Mouse (Mus musculus) left cerebral cortex, postnatal 25 days (tissue): ENCODE results near the gene Gtdc1. TPM values are rescaled to one million over a fixed set of nuclear protein-coding genes. Genes with fewer than 3 reads are reported as not detected.

ENCODE experiments used
- DNase-seq, 2 experiments: peaks; one replicate each; pipeline ENCODE4 v3.0.0; 2022; ENCODE audit warnings: low spot score in 2 of 2, mixed read lengths in 1 of 2
- intact Hi-C: fragments of 180-260 bp; cut with DNase I; formaldehyde crosslinking; loops from one replicate; pipeline ENCODE4 v1.15.1; 2025
- total RNA-seq, 2 experiments: library from RNA; stranded (reverse); gene quantifications; 2 replicates each; pipeline ENCODE4 v1.2.3; 2021

Gtdc1 gene
- total RNA-seq, 2 experiments from 2014 or later: 79.8 to 82.3 TPM

- no peak for DNase-seq
These were observed 123.0 kb downstream of the Gtdc1 start for GRCm38 (mm10) chr2:44804497-44804896.

GRCm38 (mm10) chr2:44801361-44801760 lies 126.1 kb downstream of the Gtdc1 start:
- intact Hi-C loops: no loop called here
- no peak for DNase-seq

More at GRCm38 (mm10) chr2:44804497-44804896, 123.0 kb downstream of the Gtdc1 start:
- intact Hi-C loops: no loop called here

- intact Hi-C loops: no loop called here
- no peak for DNase-seq
These were observed 135.6 kb downstream of the Gtdc1 start for GRCm38 (mm10) chr2:44791840-44792239.

- DNase-seq: no peak
- intact Hi-C loops: no loop called here
These were observed 136.3 kb downstream of the Gtdc1 start for GRCm38 (mm10) chr2:44791134-44791533.

GRCm38 (mm10) chr2:44782746-44783145 lies 144.7 kb downstream of the Gtdc1 start:
- intact Hi-C loops: no loop called here

GRCm38 (mm10) chr2:44780961-44781360 lies 146.5 kb downstream of the Gtdc1 start:
- no peak for DNase-seq
- intact Hi-C loops: no loop called here

More at GRCm38 (mm10) chr2:44782746-44783145, 144.7 kb downstream of the Gtdc1 start:
- DNase-seq: no peak

- intact Hi-C loops: no loop called here
- no peak for DNase-seq
These were observed 163.6 kb downstream of the Gtdc1 start for GRCm38 (mm10) chr2:44763898-44764297.

GRCm38 (mm10) chr2:44736618-44737017 lies 190.8 kb downstream of the Gtdc1 start:
- intact Hi-C loops: no loop called here
- peak in 1 of 2 experiments; percentile 9 for DNase-seq

GRCm38 (mm10) chr2:44721461-44721860 lies 206.0 kb downstream of the Gtdc1 start:
- intact Hi-C loops: no loop called here
- DNase-seq: no peak

GRCm38 (mm10) chr2:44705883-44706615 lies 221.4 kb downstream of the Gtdc1 start:
- peak; percentile 45 to 62 for DNase-seq
- intact Hi-C loops: loop anchor here (10.0 kb wide), 1 partner anchor 409 kb away; the partner anchor contains the start of gene Zeb2

- intact Hi-C loops: loop anchor here (10.0 kb wide), 1 partner anchor 415 kb away; the partner anchor contains the start of gene Zeb2
- no peak for DNase-seq
These were observed 227.2 kb downstream of the Gtdc1 start for GRCm38 (mm10) chr2:44700276-44700675.

GRCm38 (mm10) chr2:44696441-44696840 lies 231.0 kb downstream of the Gtdc1 start:
- intact Hi-C loops: no loop called here
- peak; percentile 17 to 68 for DNase-seq

- intact Hi-C loops: no loop called here
- no peak for DNase-seq
These were observed 233.6 kb downstream of the Gtdc1 start for GRCm38 (mm10) chr2:44693898-44694297.

GRCm38 (mm10) chr2:44664049-44664448 lies 263.4 kb downstream of the Gtdc1 start:
- DNase-seq: peak in 1 of 2 experiments; percentile 59
- intact Hi-C loops: no loop called here

GRCm38 (mm10) chr2:44659870-44660269 lies 267.6 kb downstream of the Gtdc1 start:
- peak in 1 of 2 experiments; percentile 39 for DNase-seq
- intact Hi-C loops: no loop called here

- no peak for DNase-seq
- intact Hi-C loops: no loop called here
These were observed 268.4 kb downstream of the Gtdc1 start for GRCm38 (mm10) chr2:44659011-44659410.

- intact Hi-C loops: no loop called here
- no peak for DNase-seq
These were observed 278.9 kb downstream of the Gtdc1 start for GRCm38 (mm10) chr2:44648537-44648936.

- intact Hi-C loops: no loop called here
- no peak for DNase-seq
These were observed 281.1 kb downstream of the Gtdc1 start for GRCm38 (mm10) chr2:44646398-44646797.

GRCm38 (mm10) chr2:44639370-44639769 lies 288.1 kb downstream of the Gtdc1 start:
- peak in 1 of 2 experiments; percentile 66 for DNase-seq
- intact Hi-C loops: loop anchor here (5.0 kb wide), 1 partner anchor 458 kb away; no protein-coding TSS in a partner anchor

GRCm38 (mm10) chr2:44638157-44638556 lies 289.3 kb downstream of the Gtdc1 start:
- DNase-seq: no peak
- intact Hi-C loops: loop anchor here (5.0 kb wide), 1 partner anchor 459 kb away; no protein-coding TSS in a partner anchor

- DNase-seq: no peak
- intact Hi-C loops: no loop called here
These were observed 293.5 kb downstream of the Gtdc1 start for GRCm38 (mm10) chr2:44633971-44634370.
